Mouse (Mus musculus): ENCODE results near the gene Kif6. TPM values are rescaled to one million over a fixed set of nuclear protein-coding genes. Genes with fewer than 3 reads are reported as not detected.

The Kif6 gene
- polyA plus RNA-seq, 1 experiment from 2014 or later, result 4.7 TPM

DNA sequence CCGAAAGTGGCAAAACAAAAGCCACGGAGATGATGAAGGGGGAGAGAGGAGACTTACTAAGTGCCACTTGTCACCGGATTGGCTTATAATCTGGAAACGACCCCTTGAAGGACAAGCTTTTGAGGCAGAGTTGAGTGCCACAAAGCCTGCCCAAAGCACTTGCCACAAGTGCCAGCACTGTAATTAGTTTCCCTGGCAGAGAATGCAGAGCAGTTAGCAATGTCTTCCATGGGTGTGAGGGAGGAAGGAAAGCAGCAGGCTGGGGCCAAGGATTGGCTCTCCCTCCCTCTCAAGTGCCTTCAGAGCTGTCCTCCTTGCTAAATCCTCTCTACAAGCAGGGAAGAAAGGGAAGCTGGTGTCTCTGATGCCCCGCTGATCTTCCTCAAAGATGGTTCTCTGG lies 210.9 kb downstream of the Kif6 start:
- Histone ChIP-seq H3K27me3 (no peaks in the 10 kb centered on the region), H3K27ac (no peak overlapping the region), H3K4me1 (0 out of 2 replicates have a peak, but pooled peaks cover 7% of the 10 kb centered on the region), H3K9me3 (no peaks in the 10 kb centered on the region), H3K36me3 (no peaks in the 10 kb centered on the region), H3K4me3 (no peak overlapping the region), H3K4me2 (no peak overlapping the region), H3K9ac (no peak overlapping the region)
- 78% methylated on average over 5 of the region's 5 CpGs for WGBS
- ATAC-seq (ENCODE audit: borderline replicate concordance, extremely low read depth, low FRiP score, low TSS enrichment), result no peak

DNA sequence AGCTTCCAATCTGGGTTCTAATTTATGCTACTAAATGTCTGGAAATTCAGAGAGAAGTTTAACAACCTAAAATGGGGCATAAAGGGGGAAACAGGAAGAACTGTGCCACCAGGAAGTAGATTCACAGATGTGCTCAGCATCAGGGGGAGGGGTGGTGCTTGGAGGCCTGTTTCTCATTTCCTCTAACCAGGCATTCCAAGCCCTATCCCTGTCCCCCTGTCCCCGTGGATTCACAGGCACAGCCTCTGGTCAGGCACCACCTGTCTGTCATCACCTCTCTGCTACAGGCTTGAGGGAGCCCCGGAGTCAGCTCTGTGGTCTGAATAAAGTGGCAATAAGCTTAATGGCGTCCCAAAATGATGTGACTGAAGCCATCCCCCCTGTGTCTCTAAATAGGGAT lies 216.8 kb downstream of the Kif6 start:
- Histone ChIP-seq H3K36me3 (no peaks in the 10 kb centered on the region), H3K9me3 (no peaks in the 10 kb centered on the region), H3K9ac (no peak overlapping the region), H3K4me1 (peaks cover 18% of the 10 kb centered on the region), H3K27me3 (no peaks in the 10 kb centered on the region), H3K4me3 (no peak overlapping the region), H3K4me2 (no peak overlapping the region), H3K27ac (no peak overlapping the region)
- ATAC-seq (ENCODE audit: borderline replicate concordance, extremely low read depth, low FRiP score, low TSS enrichment), result no peak
- 29% methylated on average over 3 of the region's 3 CpGs for WGBS

DNA sequence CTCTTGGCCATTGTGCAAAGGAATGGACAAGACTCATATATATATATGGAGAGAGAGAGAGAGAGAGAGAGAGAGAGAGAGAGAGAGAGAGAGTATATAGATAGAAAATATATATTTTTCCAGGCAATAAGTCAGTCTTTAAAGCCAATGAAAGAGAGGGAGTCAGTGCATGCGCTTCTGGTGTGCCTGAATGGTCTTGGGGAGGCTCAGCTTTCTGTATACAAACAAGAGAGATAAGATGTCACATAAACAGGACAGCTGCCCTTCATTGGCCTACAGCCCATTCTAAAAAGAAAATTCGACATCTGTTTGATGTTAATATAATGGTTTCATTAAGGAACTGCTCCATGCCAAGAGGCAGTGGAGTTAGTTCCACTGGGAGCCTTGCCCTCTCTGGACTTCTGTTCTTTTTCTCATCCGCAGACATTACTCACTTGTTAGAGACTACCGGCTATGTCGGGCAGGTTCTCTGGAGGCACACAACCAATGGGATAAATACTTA lies 219.2 kb downstream of the Kif6 start:
- ATAC-seq (ENCODE audit: borderline replicate concordance, extremely low read depth, low FRiP score, low TSS enrichment), result peak; percentile 83; the same call in 1 of the 2 replicates
- H3K36me3 ChIP-seq, result no peaks in the 10 kb centered on the region

DNA sequence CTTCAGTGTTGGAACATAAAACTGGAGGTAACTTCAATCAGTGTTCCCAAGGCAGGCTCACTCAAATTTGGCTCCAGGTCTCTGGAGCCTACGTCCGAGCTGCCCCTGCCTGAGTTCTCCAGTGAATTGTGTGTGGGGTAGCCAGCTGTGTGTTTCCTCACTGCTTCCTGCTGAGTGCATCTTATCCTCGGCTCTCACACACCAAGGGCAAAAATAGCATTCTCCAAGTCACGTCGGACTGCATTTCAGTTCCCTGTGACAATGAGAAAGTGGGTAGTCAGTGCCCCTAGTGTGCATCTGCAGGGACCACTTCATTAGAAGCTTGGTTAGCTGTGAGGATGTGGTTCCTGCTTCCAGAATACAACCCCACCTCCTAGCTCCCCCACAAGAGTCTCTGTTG lies 222.5 kb downstream of the Kif6 start:
- Histone ChIP-seq H3K27me3 (no peaks in the 10 kb centered on the region), H3K9me3 (no peaks in the 10 kb centered on the region), H3K9ac (no peak overlapping the region), H3K27ac (no peak overlapping the region), H3K4me1 (peaks cover 11% of the 10 kb centered on the region), H3K4me2 (no peak overlapping the region), H3K4me3 (no peak overlapping the region), H3K36me3 (no peaks in the 10 kb centered on the region)
- no peak for ATAC-seq (ENCODE audit: borderline replicate concordance, extremely low read depth, low FRiP score, low TSS enrichment)
- WGBS, result 53% methylated on average over 5 of the region's 5 CpGs

More for the DNA sequence above, 219.2 kb downstream of the Kif6 start:
- 0 out of 2 replicates have a peak overlapping the region, but pooled peaks have one; percentile 31 for H3K27ac ChIP-seq
- H3K4me2 ChIP-seq, result no peak overlapping the region
- no peak overlapping the region for H3K4me3 ChIP-seq
- 40% methylated on average over 5 of the region's 5 CpGs for WGBS
- H3K4me1 ChIP-seq, result peaks cover 18% of the 10 kb centered on the region
- H3K9me3 ChIP-seq, result no peaks in the 10 kb centered on the region
- no peaks in the 10 kb centered on the region for H3K27me3 ChIP-seq
- no peak overlapping the region for H3K9ac ChIP-seq

DNA sequence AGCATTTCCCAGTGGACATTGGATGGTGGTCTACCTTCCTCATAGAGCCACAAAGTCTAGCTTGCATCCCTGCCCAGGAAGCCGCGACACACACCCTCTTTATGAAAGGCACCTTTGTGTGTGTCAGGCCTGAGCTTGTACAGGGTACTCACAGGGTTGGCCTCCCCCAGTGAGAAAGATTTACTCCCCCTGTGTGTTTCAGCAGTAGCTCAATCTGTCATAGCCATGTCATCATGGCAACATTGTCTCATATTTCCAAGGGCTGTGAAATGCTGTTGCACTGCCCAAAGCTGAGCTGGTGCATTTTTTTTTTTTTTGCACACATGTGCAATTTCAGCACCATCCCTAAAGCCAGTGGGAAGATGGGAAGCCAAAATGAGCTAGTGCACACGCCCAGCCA lies 224.3 kb downstream of the Kif6 start:
- no peaks in the 10 kb centered on the region for H3K9me3 ChIP-seq
- no peak overlapping the region for H3K27ac ChIP-seq
- 69% methylated on average over 3 of the region's 3 CpGs for WGBS
- no peak for ATAC-seq (ENCODE audit: borderline replicate concordance, extremely low read depth, low FRiP score, low TSS enrichment)
- H3K9ac ChIP-seq, result no peak overlapping the region
- no peaks in the 10 kb centered on the region for H3K27me3 ChIP-seq
- H3K4me2 ChIP-seq, result no peak overlapping the region
- H3K4me3 ChIP-seq, result no peak overlapping the region
- H3K36me3 ChIP-seq, result no peaks in the 10 kb centered on the region
- H3K4me1 ChIP-seq, result peaks cover 5% of the 10 kb centered on the region; the same call in 1 of the 2 replicates

DNA sequence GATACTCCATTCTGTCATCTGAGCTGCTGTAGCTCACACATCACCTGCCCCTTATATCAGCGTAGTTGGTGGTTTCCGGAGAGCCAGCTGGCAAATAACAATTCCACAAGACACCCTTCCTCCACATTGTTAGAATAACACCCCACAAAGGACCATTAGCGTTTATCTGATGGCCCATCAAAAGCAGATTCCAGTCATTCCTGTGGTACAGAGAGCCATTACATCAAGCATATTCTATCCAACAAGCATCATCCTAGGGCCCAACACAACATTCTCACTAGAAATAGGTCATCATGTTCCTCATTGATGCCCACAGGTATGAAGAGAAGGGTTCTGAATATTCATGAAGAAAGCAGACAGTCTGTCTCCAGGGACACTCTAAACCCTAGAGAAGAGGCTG lies 236.3 kb downstream of the Kif6 start:
- no peaks in the 10 kb centered on the region for H3K36me3 ChIP-seq
- no peaks in the 10 kb centered on the region for H3K27me3 ChIP-seq
- H3K27ac ChIP-seq, result no peak overlapping the region
- no peak overlapping the region for H3K4me3 ChIP-seq
- no peak overlapping the region for H3K4me2 ChIP-seq
- no peaks in the 10 kb centered on the region for H3K9me3 ChIP-seq
- H3K4me1 ChIP-seq, result 0 out of 2 replicates have a peak, but pooled peaks cover 3% of the 10 kb centered on the region
- no peak for ATAC-seq (ENCODE audit: borderline replicate concordance, extremely low read depth, low FRiP score, low TSS enrichment)
- H3K9ac ChIP-seq, result no peak overlapping the region
- WGBS, result 19% methylated on average over 3 of the region's 3 CpGs

DNA sequence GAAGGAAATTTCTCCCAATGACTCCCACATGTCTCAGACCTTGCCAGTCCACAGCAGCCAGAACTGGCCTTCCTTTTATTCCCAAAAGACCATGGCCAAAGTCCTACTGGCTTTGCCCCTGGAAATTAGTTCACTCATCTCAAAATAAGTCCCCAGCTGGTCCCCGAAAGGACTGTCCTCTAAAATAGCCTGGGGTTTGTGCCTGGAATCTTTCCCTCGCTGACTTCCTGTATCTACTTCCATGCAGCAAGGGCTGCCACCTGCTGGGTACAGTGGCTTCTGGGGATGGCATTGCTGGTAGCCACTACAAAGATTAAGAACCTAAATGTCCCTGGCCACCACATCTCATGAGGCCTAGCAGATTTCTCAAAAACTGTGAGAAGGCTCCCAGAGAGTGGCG lies 237.2 kb downstream of the Kif6 start:
- no peaks in the 10 kb centered on the region for H3K36me3 ChIP-seq
- WGBS, result 78% methylated on average over 3 of the region's 3 CpGs
- no peak overlapping the region for H3K4me2 ChIP-seq
- no peak overlapping the region for H3K27ac ChIP-seq
- no peak overlapping the region for H3K4me3 ChIP-seq
- ATAC-seq (ENCODE audit: borderline replicate concordance, extremely low read depth, low FRiP score, low TSS enrichment), result no peak
- no peak overlapping the region for H3K9ac ChIP-seq
- 0 out of 2 replicates have a peak, but pooled peaks cover 3% of the 10 kb centered on the region for H3K4me1 ChIP-seq
- no peaks in the 10 kb centered on the region for H3K9me3 ChIP-seq
- H3K27me3 ChIP-seq, result no peaks in the 10 kb centered on the region

DNA sequence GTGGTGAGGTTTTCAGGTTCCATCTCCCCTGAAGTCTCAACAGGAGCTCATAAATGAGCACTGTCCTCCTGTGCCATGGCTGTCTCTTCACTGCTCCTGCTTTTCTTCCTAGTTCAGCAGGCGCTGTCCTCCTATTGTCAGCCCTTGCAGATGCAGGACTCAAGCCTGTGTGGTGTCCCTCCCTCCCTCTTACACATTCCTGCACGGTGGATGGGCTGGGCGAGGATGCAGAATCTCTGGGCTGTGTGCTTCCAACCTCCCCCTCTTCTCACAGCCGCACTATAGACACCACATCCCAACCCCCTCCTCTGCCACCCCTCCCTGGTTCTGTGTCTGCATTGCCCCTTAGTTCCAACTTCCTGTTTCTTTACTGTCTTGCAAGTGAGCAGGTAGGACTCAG lies 240.8 kb downstream of the Kif6 start:
- H3K27me3 ChIP-seq, result no peaks in the 10 kb centered on the region
- H3K4me3 ChIP-seq, result no peak overlapping the region
- no peaks in the 10 kb centered on the region for H3K36me3 ChIP-seq
- ATAC-seq (ENCODE audit: borderline replicate concordance, extremely low read depth, low FRiP score, low TSS enrichment), result peak; percentile 42
- WGBS, result 31% methylated on average over 4 of the region's 4 CpGs
- no peak overlapping the region for H3K9ac ChIP-seq
- no peak overlapping the region for H3K4me2 ChIP-seq
- no peak overlapping the region for H3K27ac ChIP-seq
- 0 out of 2 replicates have a peak, but pooled peaks cover 3% of the 10 kb centered on the region for H3K4me1 ChIP-seq
- no peaks in the 10 kb centered on the region for H3K9me3 ChIP-seq

DNA sequence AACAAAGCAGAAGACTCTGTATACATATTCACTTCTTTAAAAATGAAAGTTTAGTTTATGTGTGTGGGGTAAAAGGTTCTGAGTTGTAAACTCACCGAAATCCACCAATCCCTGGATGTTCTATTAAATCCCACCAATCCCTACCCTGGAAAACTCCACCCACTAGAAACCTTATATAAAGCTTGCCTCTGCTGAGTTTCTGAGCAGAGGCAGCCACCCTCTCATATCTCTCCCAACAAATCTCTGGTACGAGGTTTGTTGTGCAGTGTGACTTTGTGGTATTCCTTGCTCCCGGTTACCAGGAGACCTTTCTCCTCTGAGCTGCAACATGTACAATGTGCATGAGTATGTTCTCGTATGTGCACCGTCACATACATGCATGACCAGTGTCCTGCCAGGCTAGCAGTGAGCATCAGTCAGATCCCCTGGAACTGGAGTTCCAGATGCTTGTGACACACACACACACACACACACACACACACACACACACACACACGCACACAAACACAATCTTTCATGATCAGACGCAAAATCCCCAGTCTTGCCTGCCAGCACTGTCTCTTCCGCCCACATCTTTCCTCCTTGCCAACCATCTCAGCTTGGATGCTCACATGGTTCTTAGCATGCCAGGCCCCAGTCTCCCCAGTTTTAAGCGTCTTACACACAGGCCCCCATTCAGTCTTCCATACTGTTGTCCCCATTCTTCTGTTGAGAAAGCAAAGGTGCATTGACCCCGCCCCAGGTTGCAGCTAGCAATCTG lies 245.3 kb downstream of the Kif6 start:
- H3K4me3 ChIP-seq, result no peak overlapping the region
- WGBS, result 85% methylated on average over 10 of the region's 10 CpGs

DNA sequence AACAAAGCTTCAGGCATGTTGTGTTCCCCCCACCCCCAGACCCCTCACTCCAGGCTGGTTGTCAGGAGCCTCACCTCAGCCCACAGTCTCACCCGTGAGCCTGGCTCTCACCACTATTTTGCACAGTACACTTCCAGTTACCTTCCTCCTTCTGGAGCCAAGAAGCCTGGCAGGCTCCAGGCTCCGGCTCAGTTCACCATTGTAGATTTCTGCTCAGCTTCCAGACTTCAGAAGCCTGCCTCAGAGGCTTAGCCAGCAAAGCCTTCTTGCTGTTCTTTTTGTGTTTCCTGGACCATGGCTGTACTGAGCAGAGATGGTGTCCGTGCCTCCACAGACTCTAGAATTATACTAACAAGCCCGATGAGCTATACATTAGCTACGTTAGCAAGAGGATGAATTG lies 248.7 kb downstream of the Kif6 start:
- Histone ChIP-seq H3K9me3 (no peaks in the 10 kb centered on the region), H3K4me2 (no peak overlapping the region), H3K27me3 (no peaks in the 10 kb centered on the region), H3K9ac (no peak overlapping the region), H3K36me3 (no peaks in the 10 kb centered on the region), H3K4me1 (peaks cover 25% of the 10 kb centered on the region), H3K27ac (no peak overlapping the region), H3K4me3 (no peak overlapping the region)
- WGBS, result 51% methylated on average over 5 of the region's 5 CpGs
- ATAC-seq (ENCODE audit: borderline replicate concordance, extremely low read depth, low FRiP score, low TSS enrichment), result no peak

More for the DNA sequence above, 245.3 kb downstream of the Kif6 start:
- H3K4me1 ChIP-seq, result peaks cover 18% of the 10 kb centered on the region
- no peaks in the 10 kb centered on the region for H3K36me3 ChIP-seq
- no peaks in the 10 kb centered on the region for H3K9me3 ChIP-seq
- H3K4me2 ChIP-seq, result no peak overlapping the region
- no peak for ATAC-seq (ENCODE audit: borderline replicate concordance, extremely low read depth, low FRiP score, low TSS enrichment)
- no peak overlapping the region for H3K27ac ChIP-seq
- no peaks in the 10 kb centered on the region for H3K27me3 ChIP-seq
- H3K9ac ChIP-seq, result no peak overlapping the region

DNA sequence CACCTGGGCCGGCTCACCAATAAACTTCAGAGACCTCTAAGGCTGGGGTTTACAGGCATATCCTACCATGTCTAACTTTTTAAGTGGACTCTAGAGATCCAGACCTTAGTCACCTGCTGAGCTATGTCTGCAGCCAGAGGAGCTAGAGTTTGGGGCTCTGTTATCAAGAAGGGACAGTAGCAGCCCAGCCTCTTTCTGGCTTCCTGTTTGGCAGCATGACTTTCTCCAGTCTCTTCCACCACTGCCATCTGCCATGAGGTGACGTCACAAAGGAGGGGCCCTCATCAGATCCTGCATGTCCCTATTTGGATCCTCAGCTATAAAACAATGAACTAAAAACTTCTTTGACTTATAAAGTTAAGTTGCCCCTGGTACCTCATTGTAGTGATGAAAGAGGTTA lies 250.7 kb downstream of the Kif6 start:
- Histone ChIP-seq H3K4me1 (peaks cover 25% of the 10 kb centered on the region), H3K27me3 (no peaks in the 10 kb centered on the region), H3K27ac (no peak overlapping the region), H3K36me3 (no peaks in the 10 kb centered on the region), H3K4me2 (no peak overlapping the region), H3K9ac (no peak overlapping the region), H3K4me3 (no peak overlapping the region), H3K9me3 (no peaks in the 10 kb centered on the region)
- 82% methylated on average over 2 of the region's 2 CpGs for WGBS
- no peak for ATAC-seq (ENCODE audit: borderline replicate concordance, extremely low read depth, low FRiP score, low TSS enrichment)

DNA sequence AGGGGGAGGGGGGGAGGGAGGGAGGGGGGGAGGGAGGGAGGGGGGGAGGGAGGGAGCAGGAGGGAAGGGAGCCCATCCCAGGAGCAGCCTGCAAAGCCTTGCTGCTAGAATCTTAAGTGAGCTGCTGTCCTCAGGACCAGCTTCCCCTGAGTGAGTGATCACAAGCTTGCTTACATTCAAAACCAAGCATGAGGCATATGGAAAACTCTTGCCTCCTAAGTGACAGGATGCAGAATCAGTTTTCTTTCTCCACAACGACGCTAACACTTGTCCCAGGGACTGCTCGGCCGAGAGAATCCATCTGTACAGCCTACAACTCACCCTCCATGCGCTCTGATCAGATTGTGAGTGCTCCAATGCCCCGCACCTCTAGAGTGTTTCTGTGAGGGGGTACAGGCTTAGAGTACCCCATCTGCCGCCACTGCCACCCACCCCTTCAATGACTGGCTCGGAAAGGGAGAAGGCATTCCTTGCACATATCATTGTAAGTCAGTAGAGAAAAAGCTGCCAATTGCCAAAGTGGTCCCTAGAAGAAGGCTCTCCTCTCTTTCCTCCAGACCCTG lies 251.8 kb downstream of the Kif6 start:
- Histone ChIP-seq H3K4me3 (no peak overlapping the region), H3K27ac (peak overlapping the region; percentile 5; the same call in 1 of the 2 replicates), H3K36me3 (no peaks in the 10 kb centered on the region), H3K4me1 (peaks cover 25% of the 10 kb centered on the region), H3K9ac (no peak overlapping the region), H3K9me3 (no peaks in the 10 kb centered on the region), H3K4me2 (no peak overlapping the region), H3K27me3 (no peaks in the 10 kb centered on the region)
- 49% methylated on average over 8 of the region's 8 CpGs for whole genome bisulfite sequencing
- 0 out of 2 replicates have a peak, but pooled peaks have one; percentile 12 for ATAC-seq (ENCODE audit: borderline replicate concordance, extremely low read depth, low FRiP score, low TSS enrichment)

Measured in lung, embryonic 15.5 days (tissue).